Mouse (Mus musculus) E14TG2a.4 (cell line): ENCODE measurements around the gene Olfr1212.

Source experiments
- H3K27me3 ChIP-seq: 2 replicates; pipeline ENCODE4 v1.6.1; 2014; ENCODE audit warnings: low read length, control low read depth; ENCODE audit not compliant: insufficient read depth
- H3K36me3 ChIP-seq: 2 replicates; pipeline ENCODE4 v1.6.1; 2014; ENCODE audit warnings: low read length, control low read depth; ENCODE audit not compliant: insufficient read depth
- H3K4me1 ChIP-seq: replicated peaks from 2 replicates; pipeline ENCODE4 v1.6.1; 2014; ENCODE audit warnings: low read depth, low read length, control low read depth
- H3K4me3 ChIP-seq: replicated peaks from 2 replicates; pipeline ENCODE4 v1.5.1; 2014; ENCODE audit warnings: mild to moderate bottlenecking, low read length
- H3K9me3 ChIP-seq: 2 replicates; pipeline ENCODE4 v1.6.1; 2014; ENCODE audit warnings: low read length, control low read depth
- CTCF ChIP-seq: conservative IDR thresholded peaks from 2 replicates; pipeline ENCODE4 v1.5.1; 2014; ENCODE audit warnings: low read length
- NANOG ChIP-seq: IDR thresholded peaks from 2 replicates; pipeline ENCODE4 v1.6.1; 2014; ENCODE audit warnings: borderline replicate concordance, low read length, mixed read lengths
- POU5F1 ChIP-seq: IDR thresholded peaks from 2 replicates; pipeline ENCODE4 v1.6.1; 2014; ENCODE audit warnings: low read length, borderline replicate concordance

The Olfr1212 gene

DNA sequence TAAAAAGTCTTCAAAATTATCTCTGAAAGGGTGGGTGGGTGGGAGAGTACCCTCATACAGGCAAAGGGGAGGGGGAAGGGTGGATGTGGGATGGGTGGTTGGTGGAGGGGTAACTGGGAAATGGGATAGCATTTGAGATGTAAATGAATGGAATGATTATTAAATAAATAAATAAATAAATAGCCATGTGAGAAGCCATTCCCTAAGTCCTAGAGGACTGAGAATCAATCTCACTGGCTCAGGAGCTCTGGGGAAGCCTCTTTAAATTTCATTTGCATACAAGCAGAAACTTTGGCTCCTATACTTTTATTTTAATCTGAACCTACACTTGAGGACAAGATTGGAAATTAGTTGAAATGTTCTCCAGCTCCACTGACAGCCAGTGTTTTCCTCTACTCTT, at the start of gene Olfr1212:
Gene Olfr1212 (plus strand): TSS at position 301 of the 400 bp plus-strand sequence.
- no peaks in the 10 kb centered on the region for H3K36me3 ChIP-seq
- no peaks in the 10 kb centered on the region for H3K9me3 ChIP-seq
- TF ChIP-seq CTCF (no peak), POU5F1 (no peak), NANOG (no peak)
- no peaks in the 10 kb centered on the region for H3K27me3 ChIP-seq
- H3K4me3 ChIP-seq: no peak within 1 kb of the TSS
- H3K4me1 ChIP-seq: no peaks in the 10 kb centered on the region

- no peak within 1 kb of the TSS for H3K4me3 ChIP-seq
- TF ChIP-seq NANOG (no peak), CTCF (no peak)
- H3K27me3 ChIP-seq: no peaks in the 10 kb centered on the region
- no peaks in the 10 kb centered on the region for H3K4me1 ChIP-seq
- H3K36me3 ChIP-seq: no peaks in the 10 kb centered on the region
- no peaks in the 10 kb centered on the region for H3K9me3 ChIP-seq
These were observed 38.7 kb upstream of the Olfr1212 start, which contains the start of gene Olfr1209 for GRCm38 (mm10) chr2:88915057-88915456. Gene Olfr1209 (minus strand): TSS chr2:88915157.

GRCm38 (mm10) chr2:88938011-88938410, 15.8 kb upstream of the Olfr1212 start, which contains the start of gene Olfr1211:
Gene Olfr1211 (minus strand): TSS chr2:88938111.
- no peaks in the 10 kb centered on the region for H3K4me1 ChIP-seq
- TF ChIP-seq CTCF (no peak), NANOG (no peak), POU5F1 (no peak)
- H3K9me3 ChIP-seq: no peaks in the 10 kb centered on the region
- no peaks in the 10 kb centered on the region for H3K27me3 ChIP-seq
- no peaks in the 10 kb centered on the region for H3K36me3 ChIP-seq
- no peak within 1 kb of the TSS for H3K4me3 ChIP-seq

DNA sequence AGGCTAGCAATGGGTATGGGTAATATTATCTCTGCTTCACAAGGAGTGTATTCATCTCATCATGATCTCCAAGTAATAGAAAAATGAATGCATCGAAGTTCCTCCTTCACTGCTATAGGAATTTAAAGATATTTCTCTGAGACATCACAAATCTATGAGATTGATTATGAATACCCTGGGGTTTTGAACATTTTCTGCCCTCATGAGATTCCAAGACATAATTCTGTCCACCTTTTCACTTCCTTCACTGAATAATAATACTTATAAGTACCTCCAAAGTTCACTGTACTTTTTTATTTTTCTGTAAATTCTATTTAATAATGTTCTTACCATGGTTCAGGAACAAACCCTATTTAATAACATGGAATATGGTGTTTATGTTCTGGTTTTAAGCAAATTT, 26.4 kb downstream of the Olfr1212 start, which contains the start of gene Gm13762:
Gene Gm13762 (minus strand): TSS at position 101 of the 400 bp plus-strand sequence.
- TF ChIP-seq NANOG: no peak
- no peak for TF ChIP-seq CTCF
- TF ChIP-seq POU5F1: no peak

GRCm38 (mm10) chr2:88992553-88992952, 38.8 kb downstream of the Olfr1212 start, which contains the start of gene Olfr1214:
Gene Olfr1214 (minus strand): TSS chr2:88992653.
- Histone ChIP-seq H3K4me1 (no peaks in the 10 kb centered on the region), H3K4me3 (no peak within 1 kb of the TSS), H3K36me3 (no peaks in the 10 kb centered on the region), H3K9me3 (no peaks in the 10 kb centered on the region), H3K27me3 (no peaks in the 10 kb centered on the region)
- TF ChIP-seq NANOG (no peak), CTCF (no peak), POU5F1 (no peak)

More for the DNA sequence above, 26.4 kb downstream of the Olfr1212 start, which contains the start of gene Gm13762:
- Histone ChIP-seq H3K4me1 (no peaks in the 10 kb centered on the region), H3K4me3 (no peak within 1 kb of the TSS), H3K36me3 (no peaks in the 10 kb centered on the region), H3K27me3 (no peaks in the 10 kb centered on the region), H3K9me3 (no peaks in the 10 kb centered on the region)

- Histone ChIP-seq H3K36me3 (no peaks in the 10 kb centered on the region), H3K4me1 (no peaks in the 10 kb centered on the region), H3K4me3 (no peak within 1 kb of the TSS), H3K9me3 (no peaks in the 10 kb centered on the region), H3K27me3 (no peaks in the 10 kb centered on the region)
- TF ChIP-seq CTCF (no peak), POU5F1 (no peak), NANOG (no peak)
These were observed 53.1 kb downstream of the Olfr1212 start, which contains the start of gene Olfr1215 for GRCm38 (mm10) chr2:89006873-89007272. Gene Olfr1215 (minus strand): TSS chr2:89006973.
